Mouse (Mus musculus): ENCODE data around the gene Med12l.
"Not testable (repeated sequence)": the region's sequence is repeated elsewhere in the genome, so short reads cannot be mapped to it uniquely, and the experiment has no call there.

DNA sequence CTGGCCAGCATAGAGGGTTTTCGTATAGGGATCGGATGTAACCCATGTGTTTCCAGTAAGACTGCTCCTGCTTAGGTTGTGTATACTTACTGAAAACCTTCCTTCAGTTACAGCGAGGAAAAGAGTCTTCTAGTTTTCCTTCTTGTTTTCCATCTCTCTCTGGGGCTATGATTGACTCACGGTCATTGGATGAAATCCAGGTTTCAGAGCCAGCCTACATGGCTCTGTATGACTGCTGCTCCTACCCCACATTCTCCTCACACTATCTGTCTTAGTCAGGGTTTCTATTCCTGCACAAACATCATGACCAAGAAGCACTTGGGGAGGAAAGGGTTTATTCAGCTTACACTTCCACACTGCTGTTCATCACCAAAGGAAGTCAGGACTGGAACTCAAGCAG is 135.3 kb downstream of the Med12l start:
- not testable (repeated sequence) for TF ChIP-seq POLR2A (IDR thresholded peaks at IDR 0.05; ENCODE audit: borderline replicate concordance, insufficient read depth, low read length); CTCF (IDR thresholded peaks at IDR 0.05; ENCODE audit: borderline replicate concordance, insufficient read depth, low read depth, low read length)

Data from cerebellum, adult 2 months (tissue).